Mouse (Mus musculus): ENCODE measurements around the gene Grin1.

Gene Grin1

GRCm38 (mm10) chr2:25318119-25318966 lies 644 bp downstream of the Grin1 start:
- in situ Hi-C loops (cut with MseI, MboI), result no loop called here

GRCm38 (mm10) chr2:25311491-25311891 lies 7.5 kb downstream of the Grin1 start:
- in situ Hi-C loops (cut with MseI, MboI), result no loop called here

GRCm38 (mm10) chr2:25310969-25311368 lies 8.0 kb downstream of the Grin1 start:
- in situ Hi-C loops (cut with MseI, MboI), result no loop called here

GRCm38 (mm10) chr2:25310180-25310579 lies 8.8 kb downstream of the Grin1 start:
- in situ Hi-C loops (cut with MseI, MboI), result no loop called here

- in situ Hi-C loops (cut with MseI, MboI), result no loop called here
Observed at GRCm38 (mm10) chr2:25305587-25306359, 13.2 kb downstream of the Grin1 start.

- in situ Hi-C loops (cut with MseI, MboI), result no loop called here
Observed at GRCm38 (mm10) chr2:25304657-25305541, 14.1 kb downstream of the Grin1 start.

GRCm38 (mm10) chr2:25303931-25304656 lies 14.9 kb downstream of the Grin1 start:
- in situ Hi-C loops (cut with MseI, MboI), result no loop called here

GRCm38 (mm10) chr2:25303452-25303851 lies 15.5 kb downstream of the Grin1 start:
- in situ Hi-C loops (cut with MseI, MboI), result no loop called here

- in situ Hi-C loops (cut with MseI, MboI), result no loop called here
Observed at GRCm38 (mm10) chr2:25298046-25298445, 20.9 kb downstream of the Grin1 start.

- in situ Hi-C loops (cut with MseI, MboI), result no loop called here
Observed at GRCm38 (mm10) chr2:25297093-25297492, 21.9 kb downstream of the Grin1 start.

GRCm38 (mm10) chr2:25293706-25294105 lies 25.3 kb downstream of the Grin1 start:
- in situ Hi-C loops (cut with MseI, MboI), result no loop called here

- in situ Hi-C loops (cut with MseI, MboI), result no loop called here
Observed at GRCm38 (mm10) chr2:25292856-25293255, 26.1 kb downstream of the Grin1 start.

- in situ Hi-C loops (cut with MseI, MboI), result no loop called here
Observed at GRCm38 (mm10) chr2:25292054-25292544, 26.9 kb downstream of the Grin1 start.

- in situ Hi-C loops (cut with MseI, MboI), result no loop called here
Observed at GRCm38 (mm10) chr2:25291184-25292053, 27.6 kb downstream of the Grin1 start.

GRCm38 (mm10) chr2:25290816-25291130 lies 28.2 kb downstream of the Grin1 start:
- in situ Hi-C loops (cut with MseI, MboI), result no loop called here

- in situ Hi-C loops (cut with MseI, MboI), result no loop called here
Observed at GRCm38 (mm10) chr2:25290101-25290815, 28.7 kb downstream of the Grin1 start.

- in situ Hi-C loops (cut with MseI, MboI), result no loop called here
Observed at GRCm38 (mm10) chr2:25289651-25290050, 29.3 kb downstream of the Grin1 start, which contains the start of gene Lrrc26. Gene Lrrc26 (plus strand): TSS chr2:25289915.

- in situ Hi-C loops (cut with MseI, MboI), result no loop called here
Observed at GRCm38 (mm10) chr2:25288734-25289345, 30.1 kb downstream of the Grin1 start.

Data from mouse trophoblast stem cell (cell line).